Mouse (Mus musculus) embryonic facial prominence, embryonic 11.5 days (tissue): ENCODE data around the gene Olfr70. TPM values are rescaled to one million over a fixed set of nuclear protein-coding genes. Genes with fewer than 3 reads are reported as not detected.

Experiments used
- ATAC-seq: fragments of 200-750 bp; cut with Nextera tagmentation; replicated peaks from 2 replicates; pipeline ENCODE4 v1.8.0; 2017; ENCODE audit warnings: low read depth; ENCODE audit not compliant: insufficient number of reproducible peaks, low FRiP score, low TSS enrichment
- DNase-seq: peaks from one replicate; pipeline ENCODE4 v3.0.0-alpha.2; 2015; ENCODE audit warnings: low spot score
- H3K27ac ChIP-seq: fragments of 300-500 bp; sonication (generic); replicated peaks from 2 replicates; pipeline ENCODE4 v1.5.1; 2014; ENCODE audit warnings: mild to moderate bottlenecking, low read depth, low read length, control low read depth
- H3K27me3 ChIP-seq: fragments of 300-500 bp; sonication (generic); 2 replicates; pipeline ENCODE4 v1.6.1; 2014; ENCODE audit warnings: mild to moderate bottlenecking, low read length, moderate library complexity, mixed read lengths; ENCODE audit not compliant: control insufficient read depth, insufficient read depth
- H3K36me3 ChIP-seq: fragments of 300-500 bp; sonication (generic); replicated peaks from 2 replicates; pipeline ENCODE4 v1.6.1; 2014; ENCODE audit warnings: low read depth, mild to moderate bottlenecking, low read length, moderate library complexity, mixed read lengths; ENCODE audit not compliant: control insufficient read depth, insufficient read depth
- H3K4me1 ChIP-seq: fragments of 300-500 bp; sonication (generic); 2 replicates; pipeline ENCODE4 v1.6.1; 2014; ENCODE audit warnings: low read length, mixed read lengths; ENCODE audit not compliant: control insufficient read depth, insufficient read depth
- H3K4me2 ChIP-seq: fragments of 300-500 bp; sonication (generic); 2 replicates; pipeline ENCODE4 v1.6.1; 2014; ENCODE audit warnings: low read depth, mild to moderate bottlenecking, control low read depth, low read length, moderate library complexity
- H3K4me3 ChIP-seq: fragments of 300-500 bp; sonication (generic); 2 replicates; pipeline ENCODE4 v1.5.1; 2014; ENCODE audit warnings: low read depth, low read length, control low read depth
- H3K9ac ChIP-seq: fragments of 300-500 bp; sonication (generic); replicated peaks from 2 replicates; pipeline ENCODE4 v1.6.1; 2014; ENCODE audit warnings: mild to moderate bottlenecking, control low read depth, low read length
- H3K9me3 ChIP-seq: fragments of 300-500 bp; sonication (generic); replicated peaks from 2 replicates; pipeline ENCODE4 v1.6.1; 2016; ENCODE audit warnings: mild to moderate bottlenecking, low read length, inconsistent platforms, mixed read lengths; ENCODE audit not compliant: control insufficient read depth
- WGBS: fragments of 180-500 bp; shearing (Covaris S2); extraction: QIAGEN DNeasy Blood & Tissue Kit; methylation state at CpG from one replicate; pipeline ENCODE4 v1.1.7; 2014; 5-methylcytosine and 5-hydroxymethylcytosine counted together
- polyA plus RNA-seq: library from polyadenylated mRNA; unstranded; fragments of >200 nt; fragmentation: Nextera tagmentation; extraction: Ambion mirVana; gene quantifications from 2 replicates; pipeline ENCODE4 v1.2.1, GENCODE M21; 2014

Olfr70 gene
- polyA plus RNA-seq, 1 experiment from 2014 or later = not detected

DNA sequence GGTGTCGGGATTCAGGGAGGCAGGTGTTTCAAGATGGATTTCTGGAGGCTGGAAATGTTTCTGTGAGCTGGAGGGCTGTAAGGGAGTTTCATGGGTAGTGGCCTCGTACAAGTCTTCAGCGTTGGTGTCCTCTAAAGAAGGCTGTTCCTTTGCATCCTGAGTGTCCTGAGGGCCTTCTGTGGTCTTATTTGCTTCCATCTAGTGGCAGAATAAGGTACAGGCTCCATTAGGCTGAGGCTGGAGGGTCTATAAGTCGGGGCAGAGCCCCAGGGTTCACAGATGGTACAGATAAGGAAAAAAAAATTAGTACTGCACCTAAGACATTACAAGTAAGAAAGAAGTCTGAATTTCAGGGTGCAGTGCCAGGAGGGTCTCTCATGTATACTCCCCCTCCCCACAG lies 34.2 kb downstream of the Olfr70 start:
- no peaks in the 10 kb centered on the region for H3K36me3 ChIP-seq
- H3K27me3 ChIP-seq = peaks cover 6% of the 10 kb centered on the region
- DNase-seq (peak; percentile 45), ATAC-seq (no peak)
- WGBS = 24% methylated on average over 4 of the region's 4 CpGs
- no peak overlapping the region for H3K4me2 ChIP-seq
- H3K4me3 ChIP-seq = no peak overlapping the region
- H3K4me1 ChIP-seq = no peaks in the 10 kb centered on the region
- H3K27ac ChIP-seq = no peak overlapping the region
- no peaks in the 10 kb centered on the region for H3K9me3 ChIP-seq
- no peak overlapping the region for H3K9ac ChIP-seq

DNA sequence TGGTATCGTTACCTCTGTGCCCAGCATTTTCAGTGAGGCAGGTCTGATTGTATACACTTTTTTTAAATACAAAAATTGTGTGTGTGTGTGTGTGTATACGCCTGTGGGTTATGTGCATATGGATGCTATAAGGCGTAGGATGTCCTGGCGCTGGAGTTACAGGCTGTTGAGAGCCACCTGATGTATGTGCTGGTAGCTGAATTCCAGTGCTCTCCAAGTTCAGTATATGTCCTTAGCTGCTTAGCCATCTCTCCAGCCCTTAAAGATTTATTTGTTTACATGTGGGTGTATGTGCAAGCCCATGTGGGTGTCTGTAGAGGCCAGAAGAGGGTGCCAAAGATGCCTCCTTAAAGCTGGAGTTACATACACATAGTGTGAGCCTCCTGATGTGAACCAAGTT lies 43.5 kb downstream of the Olfr70 start:
- H3K4me2 ChIP-seq = 0 out of 2 replicates have a peak overlapping the region, but pooled peaks have one; percentile 7

GRCm38 (mm10) chr4:43656339-43657109 lies 44.1 kb downstream of the Olfr70 start, which contains the start of gene Hint2:
Gene Hint2 (minus strand): TSS chr4:43656466.
- H3K27ac ChIP-seq = peak within 1 kb of the TSS; percentile 78
- H3K27me3 ChIP-seq = no peaks in the 10 kb centered on the region
- H3K9me3 ChIP-seq = no peaks in the 10 kb centered on the region
- H3K4me2 ChIP-seq = peak within 1 kb of the TSS; percentile 60
- peak within 1 kb of the TSS; percentile 90 for H3K9ac ChIP-seq
- ATAC-seq (peak; percentile 97), DNase-seq (peak; percentile 98)
- no peaks in the 10 kb centered on the region for H3K36me3 ChIP-seq
- H3K4me3 ChIP-seq = peak within 1 kb of the TSS; percentile 82
- no peaks in the 10 kb centered on the region for H3K4me1 ChIP-seq
- 2% methylated on average over 34 of the region's 34 CpGs for WGBS

More for the DNA sequence above, 43.5 kb downstream of the Olfr70 start:
- Histone ChIP-seq H3K4me3 (peak overlapping the region; percentile 82), H3K27me3 (no peaks in the 10 kb centered on the region), H3K27ac (no peak overlapping the region), H3K36me3 (no peaks in the 10 kb centered on the region), H3K4me1 (no peaks in the 10 kb centered on the region), H3K9me3 (no peaks in the 10 kb centered on the region), H3K9ac (no peak overlapping the region)
- no peak for ATAC-seq
- DNase-seq = no peak
- 59% methylated on average over 4 of the region's 4 CpGs for WGBS

GRCm38 (mm10) chr4:43655656-43656338 lies 44.8 kb downstream of the Olfr70 start:
- Histone ChIP-seq H3K27ac (peak overlapping the region; percentile 78), H3K27me3 (no peaks in the 10 kb centered on the region), H3K9me3 (no peaks in the 10 kb centered on the region), H3K4me2 (peak overlapping the region; percentile 60), H3K36me3 (no peaks in the 10 kb centered on the region), H3K4me3 (peak overlapping the region; percentile 82), H3K9ac (peak overlapping the region; percentile 90), H3K4me1 (no peaks in the 10 kb centered on the region)
- ATAC-seq (peak; percentile 37), DNase-seq (no peak)
- 5% methylated on average over 34 of the region's 34 CpGs for WGBS

- Histone ChIP-seq H3K4me2 (peak within 1 kb of the TSS; percentile 43), H3K27me3 (no peaks in the 10 kb centered on the region), H3K36me3 (peaks cover 4% of the 10 kb centered on the region), H3K9ac (peak within 1 kb of the TSS; percentile 9; the same call in 1 of the 2 replicates), H3K4me1 (no peaks in the 10 kb centered on the region), H3K27ac (no peak within 1 kb of the TSS), H3K4me3 (peak within 1 kb of the TSS; percentile 14; the same call in 1 of the 2 replicates), H3K9me3 (peaks cover 3% of the 10 kb centered on the region)
- DNase-seq = peak; percentile 66
- WGBS = 22% methylated on average over 24 of the region's 24 CpGs
- ATAC-seq = no peak
Observed at GRCm38 (mm10) chr4:43653161-43654015, 47.2 kb downstream of the Olfr70 start, which contains the start of gene Spag8. Gene Spag8 (minus strand): TSS chr4:43653594.

DNA sequence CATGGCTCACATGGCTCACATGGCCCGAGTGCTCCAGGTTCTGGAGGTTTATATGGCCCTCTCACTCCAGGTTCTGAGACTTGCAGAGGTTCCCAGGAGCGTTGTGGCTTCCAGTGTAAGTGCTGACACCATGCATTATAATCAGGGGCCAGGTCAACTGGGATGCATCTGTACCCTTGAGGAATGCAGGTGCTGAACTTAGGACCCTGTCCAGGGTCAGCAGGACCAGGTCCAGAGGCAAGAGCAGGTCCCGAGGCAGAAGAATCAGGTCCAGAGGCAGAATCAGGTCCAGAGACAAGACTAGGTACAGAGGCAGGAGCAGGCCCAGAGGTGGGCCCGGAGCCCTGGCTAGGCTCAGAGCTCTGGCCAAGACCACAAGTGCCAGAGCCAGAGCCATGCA lies 47.9 kb downstream of the Olfr70 start:
- Histone ChIP-seq H3K27me3 (no peaks in the 10 kb centered on the region), H3K36me3 (peaks cover 4% of the 10 kb centered on the region), H3K4me3 (no peak overlapping the region), H3K4me1 (no peaks in the 10 kb centered on the region), H3K9ac (no peak overlapping the region; the same call in 1 of the 2 replicates), H3K27ac (no peak overlapping the region), H3K4me2 (peak overlapping the region; percentile 43; the same call in 1 of the 2 replicates), H3K9me3 (peaks cover 3% of the 10 kb centered on the region)
- DNase-seq (no peak), ATAC-seq (no peak)
- 90% methylated on average over 4 of the region's 4 CpGs for WGBS

- H3K27ac ChIP-seq = no peak overlapping the region
- ATAC-seq (no peak), DNase-seq (no peak)
- no peak overlapping the region for H3K4me2 ChIP-seq
- 93% methylated on average over 3 of the region's 3 CpGs for WGBS
- no peak overlapping the region for H3K9ac ChIP-seq
- peaks cover 4% of the 10 kb centered on the region for H3K36me3 ChIP-seq
- no peaks in the 10 kb centered on the region for H3K4me1 ChIP-seq
- H3K4me3 ChIP-seq = no peak overlapping the region
- no peaks in the 10 kb centered on the region for H3K27me3 ChIP-seq
- H3K9me3 ChIP-seq = peaks cover 3% of the 10 kb centered on the region
Observed at GRCm38 (mm10) chr4:43649783-43650182, 50.8 kb downstream of the Olfr70 start.
